Mouse (Mus musculus) CH12.LX (cell line): ENCODE results near the gene Brd1. TPM values are rescaled to one million over a fixed set of nuclear protein-coding genes. Genes with fewer than 3 reads are reported as not detected.

Experiments used
- DNase-seq: peaks from one replicate; pipeline ENCODE4 v3.0.0-alpha.2; 2013; ENCODE audit errors: extremely low read depth
- H3K27ac ChIP-seq: 2 replicates; pipeline ENCODE4 v1.5.1; 2012; ENCODE audit warnings: low read depth, mild to moderate bottlenecking, control low read depth, moderate library complexity; ENCODE audit not compliant: insufficient read depth
- H3K27me3 ChIP-seq: replicated peaks from 2 replicates; pipeline ENCODE3; 2012; ENCODE audit warnings: inconsistent platforms
- H3K36me3 ChIP-seq, 2 experiments: replicated peaks in 1 of 2; 2 replicates each; pipeline versions ENCODE3 to v1.6.1; 2012; ENCODE audit warnings: inconsistent platforms in 1 of 2, low read length in 1 of 2, mild to moderate bottlenecking in 1 of 2, mixed read lengths in 1 of 2, moderate library complexity in 1 of 2; ENCODE audit not compliant: control insufficient read depth in 1 of 2, insufficient read depth in 1 of 2
- H3K4me1 ChIP-seq, 2 experiments: 2 replicates each; pipeline ENCODE4 v1.6.1; 2012; ENCODE audit warnings: inconsistent platforms in 1 of 2, moderate library complexity in 1 of 2; ENCODE audit not compliant: insufficient read depth in 2 of 2, control insufficient read depth in 1 of 2
- H3K4me2 ChIP-seq: 2 replicates; pipeline ENCODE4 v1.6.1; 2012; ENCODE audit warnings: low read depth, mild to moderate bottlenecking, control low read depth; ENCODE audit not compliant: poor library complexity, insufficient read depth, severe bottlenecking
- H3K4me3 ChIP-seq, 3 experiments: fragments of 150-350 bp in 1 of 3; sonication (generic) in 1 of 3; replicated peaks in 1 of 3; 2 replicates each; pipeline versions ENCODE3 to v1.5.1; 2011 to 2012; ENCODE audit warnings: low read depth in 2 of 3, low read length in 2 of 3, mild to moderate bottlenecking in 2 of 3, moderate library complexity in 2 of 3, control low read depth in 1 of 3, improper control_type of control experiment in 1 of 3, inconsistent platforms in 1 of 3, mixed read lengths in 1 of 3; ENCODE audit not compliant: poor library complexity in 1 of 3
- H3K79me2 ChIP-seq: replicated peaks from 2 replicates; pipeline ENCODE4 v1.6.1; 2012; ENCODE audit warnings: mild to moderate bottlenecking, moderate library complexity; ENCODE audit not compliant: control insufficient read depth, poor library complexity, insufficient read depth, severe bottlenecking; ENCODE audit errors: extremely low read depth
- H3K9ac ChIP-seq: 2 replicates; pipeline ENCODE4 v1.6.1; 2012; ENCODE audit warnings: low read depth, mild to moderate bottlenecking, control low read depth, moderate library complexity; ENCODE audit not compliant: insufficient read depth
- H3K9me3 ChIP-seq: replicated peaks from 2 replicates; pipeline ENCODE3; 2012; ENCODE audit warnings: low read length, inconsistent platforms, mixed read lengths
- ETS1 ChIP-seq: conservative IDR thresholded peaks from 2 replicates; pipeline ENCODE4 v1.6.1; 2012; ENCODE audit warnings: low read depth, mild to moderate bottlenecking, inconsistent platforms, low read length, improper control_type of control experiment, moderate library complexity
- GABPA ChIP-seq: IDR thresholded peaks from 2 replicates; pipeline ENCODE4 v1.6.1; 2012; ENCODE audit warnings: low read depth, low read length, improper control_type of control experiment, inconsistent platforms; ENCODE audit not compliant: insufficient replicate concordance
- HCFC1 ChIP-seq: IDR thresholded peaks from 2 replicates; pipeline ENCODE4 v1.6.1; 2012; ENCODE audit warnings: low read depth, mild to moderate bottlenecking, inconsistent platforms, low read length, improper control_type of control experiment
- MAFK ChIP-seq: IDR thresholded peaks from 2 replicates; pipeline ENCODE4 v1.6.1; 2011; ENCODE audit warnings: low read length, improper control_type of control experiment; ENCODE audit not compliant: insufficient replicate concordance
- MAZ ChIP-seq: IDR thresholded peaks from 2 replicates; pipeline ENCODE4 v1.6.1; 2012; ENCODE audit warnings: low read depth, mild to moderate bottlenecking, inconsistent platforms, low read length, improper control_type of control experiment, moderate library complexity
- MXI1 ChIP-seq: IDR thresholded peaks from 2 replicates; pipeline ENCODE4 v1.6.1; 2011; ENCODE audit warnings: mild to moderate bottlenecking, low read depth, low read length, improper control_type of control experiment
- PAX5 ChIP-seq: IDR thresholded peaks from 2 replicates; pipeline ENCODE4 v1.6.1; 2012; ENCODE audit warnings: low read length, inconsistent platforms, mixed read lengths
- RCOR1 ChIP-seq: conservative IDR thresholded peaks from 2 replicates; pipeline ENCODE4 v1.6.1; 2012; ENCODE audit warnings: low read depth, mild to moderate bottlenecking, inconsistent platforms, low read length, improper control_type of control experiment
- SIN3A ChIP-seq: IDR thresholded peaks from 2 replicates; pipeline ENCODE4 v1.6.1; 2012; ENCODE audit warnings: low read length, improper control_type of control experiment, inconsistent platforms
- SMC3 ChIP-seq: IDR thresholded peaks from 2 replicates; pipeline ENCODE4 v1.6.1; 2011; ENCODE audit warnings: low read depth, low read length, improper control_type of control experiment
- TBP ChIP-seq: conservative IDR thresholded peaks from 2 replicates; pipeline ENCODE4 v1.6.1; 2011; ENCODE audit warnings: low read depth, low read length, improper control_type of control experiment
- USF1 ChIP-seq: IDR thresholded peaks from 2 replicates; pipeline ENCODE4 v1.6.1; 2014; ENCODE audit warnings: low read depth, mild to moderate bottlenecking, inconsistent platforms, low read length, improper control_type of control experiment
- USF2 ChIP-seq: conservative IDR thresholded peaks from 2 replicates; pipeline ENCODE4 v1.6.1; 2011; ENCODE audit warnings: low read depth, low read length, improper control_type of control experiment
- ZC3H11A ChIP-seq: IDR thresholded peaks from 2 replicates; pipeline ENCODE4 v1.6.1; 2012; ENCODE audit warnings: low read depth, mild to moderate bottlenecking, inconsistent platforms, low read length, improper control_type of control experiment
- ZKSCAN1 ChIP-seq: IDR thresholded peaks from 2 replicates; pipeline ENCODE4 v1.6.1; 2012; ENCODE audit warnings: low read depth, inconsistent platforms, low read length, improper control_type of control experiment, borderline replicate concordance
- ZNF384 ChIP-seq: IDR thresholded peaks from 2 replicates; pipeline ENCODE4 v1.6.1; 2012; ENCODE audit warnings: low read depth, low read length, improper control_type of control experiment, inconsistent platforms
- dilution Hi-C: fragments of 300-500 bp; cut with MboI; formaldehyde crosslinking; loops from 2 replicates; pipeline ENCODE4 v1.14.3; 2020; ENCODE audit warnings: low sequenced_read_pairs; ENCODE audit not compliant: extremely low pct_unique_long_range_greater_than_20kb, extremely low pct_ligation_motif_present
- in situ Hi-C: fragments of 300-500 bp; cut with MboI; formaldehyde crosslinking; loops from 3 replicates; pipeline ENCODE4 v1.14.3; 2019; ENCODE audit warnings: low sequenced_read_pairs, low pct_ligation_motif_present, low pct_unique_long_range_greater_than_20kb, mixed read lengths
- polyA plus RNA-seq: library from polyadenylated mRNA; unstranded; fragments of >175 nt; gene quantifications from 2 replicates; pipeline ENCODE4 v1.2.1, GENCODE M21; 2012; ENCODE audit warnings: low read depth; ENCODE audit not compliant: insufficient read length
- total RNA-seq, 2 experiments: library from RNA; depleted of rRNA; stranded (reverse); fragments of 300-350 nt in 1 of 2; fragments of >200 nt in 1 of 2; gene quantifications; 2 replicates each; pipeline ENCODE4 v1.2.3; 2012 to 2014

Gene Brd1
- total and polyA plus RNA-seq, 3 experiments, result 13.6 to 19.1 (median 16.2) TPM

DNA sequence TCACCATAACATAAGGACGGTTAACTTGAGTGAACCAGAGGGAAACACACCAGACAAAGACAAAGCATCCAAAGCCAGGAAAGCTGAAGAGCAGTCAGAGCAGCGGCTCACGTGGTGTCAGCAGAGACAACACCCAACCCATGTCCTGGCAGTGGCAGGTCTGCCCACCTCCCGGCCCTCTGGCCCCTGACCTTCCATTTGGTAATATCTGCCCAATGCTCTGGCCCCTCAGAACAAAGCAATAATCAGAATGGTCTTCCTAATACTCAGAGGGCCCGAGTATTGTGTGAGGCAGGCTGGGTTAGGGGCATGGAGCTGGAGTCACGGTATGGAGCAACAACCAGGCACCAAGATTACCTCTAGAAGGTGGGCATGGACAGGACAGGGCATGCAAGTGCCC lies 10.8 kb downstream of the Brd1 start:
- Histone ChIP-seq H3K4me3 (no peak overlapping the region), H3K27ac (no peak overlapping the region), H3K9ac (no peak overlapping the region), H3K4me1 (peaks cover 0 to 2% of the 10 kb centered on the region in 2 experiments; a peak in 1 of 4 replicates), H3K27me3 (no peaks in the 10 kb centered on the region), H3K9me3 (no peaks in the 10 kb centered on the region), H3K4me2 (no peak overlapping the region)
- in situ Hi-C loops, result no loop called here
- dilution Hi-C loops, result no loop called here
- DNase-seq, result no peak
- TF ChIP-seq MAFK (no peak), ETS1 (no peak), ZC3H11A (no peak), SMC3 (no peak), MXI1 (no peak), ZNF384 (no peak), USF1 (no peak), RCOR1 (no peak), MAZ (no peak), HCFC1 (no peak), PAX5 (no peak), ZKSCAN1 (no peak), USF2 (no peak)
- TF ChIP-seq, all 38 proteins: peak for 0
- Histone ChIP-seq H3K36me3 (peaks cover 56 to 78% of the 10 kb centered on the region in 2 experiments), H3K79me2 (peaks cover 82% of the 10 kb centered on the region)

DNA sequence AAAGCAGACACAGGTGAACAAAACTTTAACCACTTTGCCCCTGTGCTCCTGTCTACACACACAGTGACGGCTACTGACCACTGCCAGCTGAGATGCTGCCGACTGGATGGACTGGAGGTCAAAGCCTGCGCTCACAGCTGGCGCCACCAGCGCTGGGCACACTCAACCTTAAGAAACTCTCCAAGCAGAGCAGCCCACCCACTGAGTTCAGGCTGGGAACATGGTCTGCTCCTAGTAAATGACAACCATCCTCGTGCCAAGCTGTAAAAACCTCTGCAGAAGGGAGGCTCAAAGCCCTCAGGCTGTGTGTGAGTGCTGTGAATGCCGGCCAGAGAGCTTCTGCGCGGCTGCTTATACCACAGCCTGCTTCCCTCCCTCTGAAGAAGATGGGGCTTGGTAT lies 16.8 kb downstream of the Brd1 start:
- Histone ChIP-seq H3K79me2 (peaks cover 56% of the 10 kb centered on the region), H3K9me3 (no peaks in the 10 kb centered on the region)
- TF ChIP-seq MXI1 (no peak), SIN3A (no peak), GABPA (no peak), TBP (no peak), USF1 (no peak)
- TF ChIP-seq, all 38 proteins: peak for 0
- H3K36me3 ChIP-seq, result peaks cover 72 to 91% of the 10 kb centered on the region in 2 experiments
- no peak overlapping the region for H3K4me3 ChIP-seq
- H3K27me3 ChIP-seq, result no peaks in the 10 kb centered on the region
- dilution Hi-C loops, result no loop called here
- H3K4me2 ChIP-seq, result no peak overlapping the region
- in situ Hi-C loops, result no loop called here
- H3K27ac ChIP-seq, result no peak overlapping the region
- peaks cover 0 to 2% of the 10 kb centered on the region in 2 experiments; a peak in 2 of 4 replicates for H3K4me1 ChIP-seq
- H3K9ac ChIP-seq, result no peak overlapping the region
- no peak for DNase-seq
